Comparison of ENCODE assay signal across 17 mouse cellular contexts in the genomic region with DNA sequence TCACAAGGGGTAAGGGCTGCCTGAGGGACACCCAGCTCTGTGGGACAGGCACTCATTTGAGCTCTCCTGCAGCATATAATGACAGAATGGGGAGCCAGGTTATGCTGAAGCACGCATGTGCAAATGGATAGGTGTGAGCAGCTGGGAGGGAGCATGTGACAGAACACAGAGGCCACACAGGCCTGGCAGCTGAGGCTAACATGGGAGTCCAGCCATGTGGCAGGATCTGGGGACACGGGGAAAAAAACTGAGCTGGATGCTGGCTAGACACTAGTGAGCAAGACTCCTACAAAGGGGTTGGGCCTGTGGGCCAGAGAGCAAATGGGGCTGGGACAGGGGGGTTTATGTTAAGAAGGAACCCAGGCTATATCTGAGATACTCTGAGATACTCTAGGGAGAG.
A peak's percentile ranks its signal among the peaks of the same experiment; 100 is the strongest.
DNase-seq lines count a peak whose midpoint lies in the region; ATAC-seq and TF ChIP-seq lines count a peak whose summit lies in the region.
"Had no signal": no experiment of that assay in that cellular context is flagged by ENCODE, and none has a peak within 500 bp of the region (broad histone marks: within the 10 kb centered on the region; RNA-seq: fewer than 3 reads in every experiment).

No protein-coding gene starts in this region.

- DNase-seq in cerebellum, postnatal 10 days: peak; percentile 72 to 74
- no peak for DNase-seq in cerebellum, adult 9-11 months
- DNase-seq in left cerebral cortex, adult 2 months (ENCODE audit: extremely low spot score in 1 of 2, low spot score in 2 of 2): no peak
- DNase-seq in left cerebral cortex, postnatal 36 days (ENCODE audit: low spot score in 2 of 2): no peak
- DNase-seq in retina, embryonic 14.5 days (ENCODE audit: low spot score): no peak
- DNase-seq: gastrocnemius, postnatal 25 days; heart, postnatal 36 days; kidney, postnatal 10 days; retina, postnatal 1 day; right cerebral cortex, postnatal 4 days; thymus, postnatal 36 days had no signal

- no peak for ATAC-seq in hindbrain, embryonic 16.5 days
- no peak for ATAC-seq in neural tube, embryonic 14.5 days (ENCODE audit: low read depth)
- no peak for ATAC-seq in CD4-positive, CD25-positive, alpha-beta regulatory T cell, adult 4 months
- ATAC-seq: intestine, embryonic 16.5 days had no signal

- H3K9ac ChIP-seq in hindbrain, embryonic 16.5 days (ENCODE audit: low read depth, low read length): peak overlapping the region; percentile 29
- H3K9ac ChIP-seq in neural tube, embryonic 14.5 days (replicated peaks; ENCODE audit: low read depth, low read length): no peak overlapping the region
- H3K9ac ChIP-seq: limb, embryonic 15.5 days had no signal

- peaks cover 51% of the 10 kb centered on the region for H3K4me1 ChIP-seq in hindbrain, embryonic 16.5 days (ENCODE audit: control insufficient read depth, insufficient read depth, low read depth, low read length)
- H3K4me1 ChIP-seq in neural tube, embryonic 14.5 days (ENCODE audit: control insufficient read depth, insufficient read depth, low read length): peaks cover 60% of the 10 kb centered on the region
- H3K4me1 ChIP-seq: limb, embryonic 15.5 days had no signal

- 37% methylated on average over 2 of the region's 2 CpGs for WGBS in hindbrain, embryonic 16.5 days
- 30% methylated on average over 2 of the region's 2 CpGs for WGBS in neural tube, embryonic 14.5 days

- intact Hi-C loops in left cerebral cortex, adult 2 months (cut with DNase I): no loop called here
- intact Hi-C loops in left cerebral cortex, postnatal 36 days (cut with DNase I): no loop called here

- H3K36me3 ChIP-seq in hindbrain, embryonic 16.5 days (ENCODE audit: control insufficient read depth, insufficient read depth, low read length): no peaks in the 10 kb centered on the region
- H3K36me3 ChIP-seq in neural tube, embryonic 14.5 days (ENCODE audit: control insufficient read depth, insufficient read depth, low read length): no peaks in the 10 kb centered on the region
- H3K36me3 ChIP-seq: embryonic facial prominence, embryonic 10.5 days; limb, embryonic 15.5 days had no signal

- peak overlapping the region; percentile 78 for H3K27ac ChIP-seq in left cerebral cortex, adult 2 months
- no peak overlapping the region for H3K27ac ChIP-seq in hindbrain, embryonic 16.5 days (ENCODE audit: low read depth, low read length)
- peak overlapping the region; percentile 76 for H3K27ac ChIP-seq in neural tube, embryonic 14.5 days (ENCODE audit: low read depth, low read length)
- H3K27ac ChIP-seq: embryonic facial prominence, embryonic 10.5 days; limb, embryonic 15.5 days had no signal

- no peaks in the 10 kb centered on the region for H3K27me3 ChIP-seq in hindbrain, embryonic 16.5 days (replicated peaks; ENCODE audit: control insufficient read depth, insufficient read depth, low read length)
- H3K27me3 ChIP-seq in neural tube, embryonic 14.5 days (ENCODE audit: control insufficient read depth, insufficient read depth, low read length): no peaks in the 10 kb centered on the region

- no peaks in the 10 kb centered on the region for H3K9me3 ChIP-seq in hindbrain, embryonic 16.5 days (ENCODE audit: control insufficient read depth, low read length)
- H3K9me3 ChIP-seq in neural tube, embryonic 14.5 days (ENCODE audit: control insufficient read depth, low read length): no peaks in the 10 kb centered on the region
- H3K9me3 ChIP-seq: embryonic facial prominence, embryonic 10.5 days; limb, embryonic 15.5 days had no signal

- H3K4me3 ChIP-seq in left cerebral cortex, adult 2 months: no peak overlapping the region
- H3K4me3 ChIP-seq in hindbrain, embryonic 16.5 days (ENCODE audit: low read length): no peak overlapping the region
- H3K4me3 ChIP-seq in neural tube, embryonic 14.5 days (ENCODE audit: low read depth, low read length): no peak overlapping the region
- H3K4me3 ChIP-seq: embryonic facial prominence, embryonic 10.5 days; limb, embryonic 15.5 days had no signal

- no peak overlapping the region for H3K4me2 ChIP-seq in hindbrain, embryonic 16.5 days (ENCODE audit: low read length)
- no peak overlapping the region for H3K4me2 ChIP-seq in neural tube, embryonic 14.5 days (ENCODE audit: low read depth, low read length)
- H3K4me2 ChIP-seq: limb, embryonic 15.5 days had no signal

- no peak for TF ChIP-seq CTCF in left cerebral cortex, adult 2 months (IDR thresholded peaks at IDR 0.05)

Comparison
In these comparisons a context has a peak if more than half of its experiments do, and no peak if none do; other contexts are left out.
1. DNase-seq: peak in cerebellum, postnatal 10 days (2 of 2); none in cerebellum, adult 9-11 months (single experiment), left cerebral cortex, adult 2 months (0 of 2), left cerebral cortex, postnatal 36 days (0 of 2) and retina, embryonic 14.5 days (single experiment).